Mouse (Mus musculus) kidney, postnatal 14 days (tissue): ENCODE results near the gene Appbp2.

ENCODE experiments used
- DNase-seq: peaks from one replicate; pipeline ENCODE4 v3.0.0; 2022; ENCODE audit warnings: mixed read lengths

The Appbp2 gene

GRCm38 (mm10) chr11:85139581-85140540, 95.1 kb downstream of the Appbp2 start, which contains the start of gene Usp32:
Gene Usp32 (minus strand): TSS chr11:85140161.
- peak; percentile 98 for DNase-seq

GRCm38 (mm10) chr11:85138776-85139474, 96.0 kb downstream of the Appbp2 start:
- DNase-seq: peak; percentile 12
